Mouse (Mus musculus) forebrain, postnatal 0 days (tissue): Measurements from ENCODE around the gene Tril. TPM values are rescaled to one million over a fixed set of nuclear protein-coding genes. Genes with fewer than 3 reads are reported as not detected.

Experiments
- ATAC-seq: fragments of 200-750 bp; cut with Nextera tagmentation; 2 replicates; pipeline ENCODE4 v1.8.0; 2017; ENCODE audit warnings: mild to moderate bottlenecking, moderate library complexity
- DNase-seq: peaks from one replicate; pipeline ENCODE4 v3.0.0-alpha.2; 2015
- H3K27ac ChIP-seq: fragments of 300-500 bp; sonication (generic); 2 replicates; pipeline ENCODE4 v1.5.1; 2014; ENCODE audit warnings: low read depth, mild to moderate bottlenecking, antibody characterized with exemption, low read length, moderate library complexity, mixed read lengths
- H3K27me3 ChIP-seq: fragments of 300-500 bp; sonication (generic); 2 replicates; pipeline ENCODE4 v1.6.1; 2014; ENCODE audit warnings: mild to moderate bottlenecking, low read length, mixed read lengths; ENCODE audit not compliant: insufficient read depth
- H3K36me3 ChIP-seq: fragments of 300-500 bp; sonication (generic); 2 replicates; pipeline ENCODE4 v1.6.1; 2014; ENCODE audit warnings: mild to moderate bottlenecking, moderate library complexity; ENCODE audit not compliant: insufficient read depth
- H3K4me1 ChIP-seq: fragments of 300-500 bp; sonication (generic); 2 replicates; pipeline ENCODE4 v1.6.1; 2014; ENCODE audit warnings: antibody characterized with exemption; ENCODE audit not compliant: insufficient read depth
- H3K4me2 ChIP-seq: fragments of 300-500 bp; sonication (generic); 2 replicates; pipeline ENCODE4 v1.6.1; 2014; ENCODE audit warnings: low read depth, mild to moderate bottlenecking, moderate library complexity
- H3K4me3 ChIP-seq: fragments of 300-500 bp; sonication (generic); 2 replicates; pipeline ENCODE4 v1.5.1; 2014; ENCODE audit warnings: low read depth, low read length, mixed read lengths
- H3K9ac ChIP-seq: fragments of 300-500 bp; sonication (generic); 2 replicates; pipeline ENCODE4 v1.6.1; 2014; ENCODE audit warnings: mild to moderate bottlenecking
- H3K9me3 ChIP-seq: fragments of 300-500 bp; sonication (generic); 2 replicates; pipeline ENCODE4 v1.6.1; 2016; ENCODE audit warnings: low read length
- CTCF ChIP-seq: sonication (generic); IDR thresholded peaks from 2 replicates; pipeline ENCODE4 v1.5.1; 2016; ENCODE audit warnings: antibody characterized with exemption, control low read depth, low read depth
- WGBS: fragments of 180-500 bp; shearing (Covaris S2); extraction: QIAGEN DNeasy Blood & Tissue Kit; methylation state at CpG from one replicate; pipeline ENCODE4 v1.1.7; 2014; 5-methylcytosine and 5-hydroxymethylcytosine counted together
- polyA plus RNA-seq: library from polyadenylated mRNA; unstranded; fragments of >200 nt; fragmentation: Nextera tagmentation; extraction: Ambion mirVana; gene quantifications from 2 replicates; pipeline ENCODE4 v1.2.1, GENCODE M21; 2015
- total RNA-seq: library from RNA; depleted of rRNA; stranded (reverse); fragments of >200 nt; gene quantifications from 2 replicates; pipeline ENCODE4 v1.2.3, GENCODE M21; 2014

The Tril gene
- total and polyA plus RNA-seq, 2 experiments from 2014 or later, result 18.2 to 27.8 TPM

GRCm38 (mm10) chr6:53853546-53853945, 32.9 kb upstream of the Tril start:
- Histone ChIP-seq H3K27me3 (no peaks in the 10 kb centered on the region), H3K9ac (no peak overlapping the region), H3K4me3 (no peak overlapping the region), H3K4me1 (no peaks in the 10 kb centered on the region), H3K4me2 (no peak overlapping the region), H3K27ac (no peak overlapping the region), H3K36me3 (no peaks in the 10 kb centered on the region), H3K9me3 (no peaks in the 10 kb centered on the region)
- DNase-seq (no peak), ATAC-seq (no peak)
- WGBS, result 86% methylated on average over 3 of the region's 3 CpGs
- no peak for TF ChIP-seq CTCF

GRCm38 (mm10) chr6:53844626-53845025, 24.0 kb upstream of the Tril start:
- Histone ChIP-seq H3K36me3 (no peaks in the 10 kb centered on the region), H3K4me2 (no peak overlapping the region), H3K9ac (no peak overlapping the region), H3K27me3 (no peaks in the 10 kb centered on the region; the same call in 1 of the 2 replicates), H3K9me3 (no peaks in the 10 kb centered on the region), H3K4me3 (no peak overlapping the region), H3K27ac (no peak overlapping the region), H3K4me1 (no peaks in the 10 kb centered on the region)
- TF ChIP-seq CTCF, result no peak
- ATAC-seq (no peak), DNase-seq (no peak)
- WGBS, result 95% methylated on average over 17 of the region's 17 CpGs

DNA sequence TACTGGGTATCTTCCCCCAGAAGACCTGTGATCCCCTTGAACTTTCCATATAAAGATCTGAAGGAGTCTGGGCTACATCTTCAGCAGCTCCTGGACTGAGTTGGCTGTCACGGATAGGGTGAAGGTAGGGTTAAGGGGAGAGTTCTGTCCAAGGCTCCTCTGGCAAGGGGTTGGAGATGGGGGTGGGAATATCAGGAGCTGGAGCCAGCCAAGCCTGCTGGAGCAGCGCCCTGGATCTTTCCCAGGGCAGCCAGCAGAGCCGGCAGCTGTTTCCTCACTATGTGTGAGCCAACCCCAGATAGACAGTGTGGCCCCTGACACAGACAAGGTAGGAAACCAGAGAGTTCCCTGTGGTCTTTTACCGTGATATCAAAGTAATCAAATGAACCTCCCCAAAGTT, 4.6 kb upstream of the Tril start:
- Histone ChIP-seq H3K4me2 (no peak overlapping the region), H3K9ac (no peak overlapping the region), H3K36me3 (no peaks in the 10 kb centered on the region), H3K4me1 (no peaks in the 10 kb centered on the region), H3K9me3 (no peaks in the 10 kb centered on the region), H3K27me3 (0 out of 2 replicates have a peak, but pooled peaks cover under 1% of the 10 kb centered on the region), H3K4me3 (no peak overlapping the region), H3K27ac (no peak overlapping the region)
- DNase-seq (no peak), ATAC-seq (no peak)
- no peak for TF ChIP-seq CTCF
- 57% methylated on average over 4 of the region's 4 CpGs for WGBS

- WGBS, result 6% methylated on average over 18 of the region's 18 CpGs
- H3K27ac ChIP-seq, result peak overlapping the region; percentile 60; the same call in 1 of the 2 replicates
- ATAC-seq, result no peak; the same call in 1 of the 2 replicates
- H3K4me1 ChIP-seq, result peaks cover 19% of the 10 kb centered on the region
- no peaks in the 10 kb centered on the region for H3K9me3 ChIP-seq
- H3K27me3 ChIP-seq, result peaks cover 16% of the 10 kb centered on the region
- H3K4me3 ChIP-seq, result peak overlapping the region; percentile 49
- peak overlapping the region; percentile 43 for H3K9ac ChIP-seq
- TF ChIP-seq CTCF, result no peak
- H3K4me2 ChIP-seq, result peak overlapping the region; percentile 88
- peak; percentile 51 for DNase-seq
- no peaks in the 10 kb centered on the region for H3K36me3 ChIP-seq
Measured at GRCm38 (mm10) chr6:53821041-53821501, 441 bp upstream of the Tril start.

GRCm38 (mm10) chr6:53819761-53820485, 707 bp downstream of the Tril start:
- TF ChIP-seq CTCF, result no peak
- H3K4me1 ChIP-seq, result peaks cover 19% of the 10 kb centered on the region
- H3K27me3 ChIP-seq, result peaks cover 16% of the 10 kb centered on the region
- peak overlapping the region; percentile 88 for H3K4me2 ChIP-seq
- under 1% methylated on average over 64 of the region's 64 CpGs for WGBS
- no peaks in the 10 kb centered on the region for H3K36me3 ChIP-seq
- H3K4me3 ChIP-seq, result peak overlapping the region; percentile 49
- ATAC-seq, result peak; percentile 7; the same call in 1 of the 2 replicates
- peak; percentile 65 for DNase-seq
- H3K9me3 ChIP-seq, result no peaks in the 10 kb centered on the region
- H3K27ac ChIP-seq, result peak overlapping the region; percentile 60
- H3K9ac ChIP-seq, result peak overlapping the region; percentile 43

GRCm38 (mm10) chr6:53818732-53819661, 1.6 kb downstream of the Tril start:
- ATAC-seq (peak; percentile 61), DNase-seq (peak; percentile 55)
- no peak overlapping the region; the same call in 1 of the 2 replicates for H3K27ac ChIP-seq

More at GRCm38 (mm10) chr6:53818732-53819661, 1.6 kb downstream of the Tril start:
- H3K36me3 ChIP-seq, result no peaks in the 10 kb centered on the region
- peaks cover 16% of the 10 kb centered on the region for H3K27me3 ChIP-seq
- H3K4me3 ChIP-seq, result peak overlapping the region; percentile 49
- H3K9me3 ChIP-seq, result no peaks in the 10 kb centered on the region
- peak overlapping the region; percentile 43 for H3K9ac ChIP-seq
- peak overlapping the region; percentile 88 for H3K4me2 ChIP-seq
- TF ChIP-seq CTCF, result peak; percentile 53
- peaks cover 19% of the 10 kb centered on the region for H3K4me1 ChIP-seq
- 4% methylated on average over 52 of the region's 52 CpGs for WGBS
